Mouse (Mus musculus): ENCODE results near the gene Cse1l. TPM values are rescaled to one million over a fixed set of nuclear protein-coding genes. Genes with fewer than 3 reads are reported as not detected.

Cse1l gene
- polyA plus RNA-seq, 1 experiment from 2014 or later, result 139 TPM

DNA sequence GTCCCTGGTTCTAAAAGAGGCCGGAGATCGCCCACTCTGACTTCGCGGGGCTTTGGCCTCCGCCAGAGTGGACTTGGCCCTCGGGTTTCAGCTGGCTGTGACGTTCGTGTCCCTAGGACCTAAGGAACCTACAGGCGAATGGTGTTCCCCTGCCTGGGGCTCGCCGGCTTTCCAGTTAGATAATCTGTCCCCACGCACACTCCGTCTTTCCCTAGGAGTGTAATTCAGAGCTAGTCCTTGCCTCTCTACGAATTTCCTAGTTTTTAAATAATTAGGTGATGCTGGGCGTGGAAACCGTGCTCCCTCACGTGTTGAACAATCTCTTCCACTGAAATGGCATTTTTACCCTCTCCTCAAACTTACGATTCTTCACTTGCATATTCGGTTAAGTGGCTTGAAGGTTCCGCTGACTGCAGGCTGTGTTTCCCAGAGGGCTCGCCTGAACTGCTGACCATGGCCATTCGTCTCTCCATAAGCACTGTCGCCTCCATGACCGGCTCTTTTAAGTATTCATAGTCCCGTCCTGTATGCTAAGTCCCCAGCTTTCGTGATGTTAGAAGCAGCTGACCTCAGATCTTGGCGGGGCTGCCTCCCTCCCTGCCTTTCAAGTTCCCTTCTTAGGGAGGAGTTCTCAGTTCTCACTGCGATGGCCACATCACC, 813 bp downstream of the Cse1l start:
- peaks cover 8% of the 10 kb centered on the region for H3K4me1 ChIP-seq (ENCODE audit: control insufficient read depth, insufficient read depth, low read length)
- peak overlapping the region; percentile 88 for H3K9ac ChIP-seq (replicated peaks; ENCODE audit: low read depth, low read length)
- H3K9me3 ChIP-seq (ENCODE audit: control insufficient read depth, low read depth, low read length), result no peaks in the 10 kb centered on the region
- H3K27ac ChIP-seq (ENCODE audit: low read length), result peak overlapping the region; percentile 98
- peak overlapping the region; percentile 80 for H3K4me2 ChIP-seq (replicated peaks; ENCODE audit: low read depth, low read length)
- ATAC-seq (ENCODE audit: insufficient number of reproducible peaks, insufficient read depth, low FRiP score, low read depth), result peak; percentile 31; the same call in 1 of the 2 replicates
- H3K4me3 ChIP-seq (ENCODE audit: low read depth, low read length), result peak overlapping the region; percentile 74
- peaks cover 5% of the 10 kb centered on the region; the same call in 1 of the 2 replicates for H3K36me3 ChIP-seq (ENCODE audit: control insufficient read depth, insufficient read depth, low read length)
- H3K27me3 ChIP-seq (ENCODE audit: control insufficient read depth, insufficient read depth, low read length), result no peaks in the 10 kb centered on the region
- WGBS, result under 1% methylated on average over 28 of the region's 28 CpGs

- Histone ChIP-seq H3K9ac (replicated peaks; ENCODE audit: low read depth, low read length) (no peak overlapping the region), H3K27ac (ENCODE audit: low read length) (no peak overlapping the region), H3K36me3 (ENCODE audit: control insufficient read depth, insufficient read depth, low read length) (peaks cover 5% of the 10 kb centered on the region; the same call in 1 of the 2 replicates), H3K9me3 (ENCODE audit: control insufficient read depth, low read depth, low read length) (no peaks in the 10 kb centered on the region), H3K27me3 (ENCODE audit: control insufficient read depth, insufficient read depth, low read length) (no peaks in the 10 kb centered on the region), H3K4me3 (ENCODE audit: low read depth, low read length) (no peak overlapping the region), H3K4me2 (replicated peaks; ENCODE audit: low read depth, low read length) (no peak overlapping the region), H3K4me1 (ENCODE audit: control insufficient read depth, insufficient read depth, low read length) (peaks cover 8% of the 10 kb centered on the region)
- WGBS, result 98% methylated on average over 3 of the region's 3 CpGs
- no peak for ATAC-seq (ENCODE audit: insufficient number of reproducible peaks, insufficient read depth, low FRiP score, low read depth)
Observed at GRCm38 (mm10) chr2:166909729-166910128, 3.9 kb downstream of the Cse1l start.

DNA sequence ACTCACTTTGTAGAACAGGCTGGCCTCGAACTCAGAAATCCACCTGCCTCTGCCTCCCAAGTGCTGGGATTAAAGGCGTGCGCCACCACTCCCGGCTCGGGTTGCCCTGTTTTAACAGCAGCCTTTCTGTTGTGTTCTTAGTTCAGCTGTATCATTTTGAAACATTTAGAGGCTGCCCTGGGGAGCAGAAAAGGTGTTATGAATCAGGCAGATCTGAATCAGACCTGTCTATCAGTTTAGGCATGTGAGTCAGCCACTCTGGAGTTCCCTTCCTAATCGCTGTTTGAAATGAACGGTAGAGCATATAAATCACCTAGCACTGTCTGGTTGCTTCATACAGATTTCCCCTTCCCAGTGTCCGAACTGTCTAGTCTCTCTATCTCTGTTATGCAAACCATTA, 4.7 kb downstream of the Cse1l start:
- Histone ChIP-seq H3K4me2 (replicated peaks; ENCODE audit: low read depth, low read length) (no peak overlapping the region), H3K9ac (replicated peaks; ENCODE audit: low read depth, low read length) (no peak overlapping the region), H3K36me3 (ENCODE audit: control insufficient read depth, insufficient read depth, low read length) (peaks cover 5% of the 10 kb centered on the region; the same call in 1 of the 2 replicates), H3K27ac (ENCODE audit: low read length) (no peak overlapping the region), H3K27me3 (ENCODE audit: control insufficient read depth, insufficient read depth, low read length) (no peaks in the 10 kb centered on the region), H3K4me1 (ENCODE audit: control insufficient read depth, insufficient read depth, low read length) (peaks cover 8% of the 10 kb centered on the region), H3K9me3 (ENCODE audit: control insufficient read depth, low read depth, low read length) (no peaks in the 10 kb centered on the region), H3K4me3 (ENCODE audit: low read depth, low read length) (no peak overlapping the region)
- WGBS, result 84% methylated on average over 8 of the region's 8 CpGs
- no peak for ATAC-seq (ENCODE audit: insufficient number of reproducible peaks, insufficient read depth, low FRiP score, low read depth)

DNA sequence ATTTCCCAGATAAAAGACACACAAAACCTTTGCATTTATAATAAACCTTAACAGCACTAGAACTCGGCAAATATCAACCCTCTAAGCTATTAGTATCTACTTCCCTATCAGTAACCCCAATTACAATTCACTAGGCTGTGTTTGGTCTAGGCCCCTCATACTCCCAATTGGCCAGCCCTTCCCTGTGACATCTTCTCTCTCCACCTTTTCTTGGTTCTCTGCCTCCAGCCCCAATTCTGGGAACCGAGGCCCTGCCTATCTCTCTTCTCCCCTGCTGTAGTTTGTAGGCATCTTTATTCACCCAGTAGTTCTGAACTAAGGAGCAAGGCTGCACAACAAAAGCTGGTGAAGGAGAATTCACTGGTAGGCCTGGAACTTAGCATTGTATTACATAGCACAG, 18.1 kb downstream of the Cse1l start:
- H3K27ac ChIP-seq (ENCODE audit: low read length), result no peak overlapping the region
- H3K36me3 ChIP-seq (ENCODE audit: control insufficient read depth, insufficient read depth, low read length), result peaks cover 73% of the 10 kb centered on the region
- no peak overlapping the region for H3K9ac ChIP-seq (replicated peaks; ENCODE audit: low read depth, low read length)
- no peak overlapping the region for H3K4me3 ChIP-seq (ENCODE audit: low read depth, low read length)
- H3K27me3 ChIP-seq (ENCODE audit: control insufficient read depth, insufficient read depth, low read length), result no peaks in the 10 kb centered on the region
- H3K4me2 ChIP-seq (replicated peaks; ENCODE audit: low read depth, low read length), result no peak overlapping the region
- no peak for ATAC-seq (ENCODE audit: insufficient number of reproducible peaks, insufficient read depth, low FRiP score, low read depth)
- H3K4me1 ChIP-seq (ENCODE audit: control insufficient read depth, insufficient read depth, low read length), result no peaks in the 10 kb centered on the region
- H3K9me3 ChIP-seq (ENCODE audit: control insufficient read depth, low read depth, low read length), result no peaks in the 10 kb centered on the region
- 89% methylated on average over 2 of the region's 2 CpGs for WGBS

DNA sequence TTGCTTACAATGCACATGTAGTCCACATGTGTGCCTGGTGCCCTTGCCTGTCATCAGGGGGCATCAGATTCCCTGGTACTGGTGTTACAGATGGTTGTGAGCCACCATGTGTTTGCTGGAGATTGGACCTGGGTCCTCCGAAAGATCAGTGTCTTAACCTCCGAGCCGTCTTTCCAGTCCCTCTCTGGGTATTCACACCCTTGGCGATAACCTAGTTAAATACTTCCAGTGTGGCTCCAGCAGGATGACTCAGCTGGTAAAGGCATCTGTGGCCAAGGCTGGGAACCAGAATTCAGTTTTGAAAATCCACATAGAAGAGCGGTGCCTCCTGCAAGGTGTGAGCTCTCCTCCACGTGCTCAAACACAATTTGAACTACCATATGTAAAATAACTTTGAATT, 28.1 kb downstream of the Cse1l start:
- no peaks in the 10 kb centered on the region for H3K9me3 ChIP-seq (ENCODE audit: control insufficient read depth, low read depth, low read length)
- H3K9ac ChIP-seq (replicated peaks; ENCODE audit: low read depth, low read length), result no peak overlapping the region
- H3K4me2 ChIP-seq (replicated peaks; ENCODE audit: low read depth, low read length), result no peak overlapping the region
- no peaks in the 10 kb centered on the region for H3K27me3 ChIP-seq (ENCODE audit: control insufficient read depth, insufficient read depth, low read length)
- no peak overlapping the region for H3K4me3 ChIP-seq (ENCODE audit: low read depth, low read length)
- WGBS, result 93% methylated on average over 6 of the region's 6 CpGs
- H3K27ac ChIP-seq (ENCODE audit: low read length), result no peak overlapping the region
- H3K4me1 ChIP-seq (ENCODE audit: control insufficient read depth, insufficient read depth, low read length), result peaks cover 4% of the 10 kb centered on the region; the same call in 1 of the 2 replicates
- peaks cover 84% of the 10 kb centered on the region for H3K36me3 ChIP-seq (ENCODE audit: control insufficient read depth, insufficient read depth, low read length)
- no peak for ATAC-seq (ENCODE audit: insufficient number of reproducible peaks, insufficient read depth, low FRiP score, low read depth)

GRCm38 (mm10) chr2:166934416-166934815, 28.6 kb downstream of the Cse1l start:
- no peak overlapping the region for H3K9ac ChIP-seq (replicated peaks; ENCODE audit: low read depth, low read length)
- ATAC-seq (ENCODE audit: insufficient number of reproducible peaks, insufficient read depth, low FRiP score, low read depth), result no peak
- no peaks in the 10 kb centered on the region for H3K9me3 ChIP-seq (ENCODE audit: control insufficient read depth, low read depth, low read length)
- H3K36me3 ChIP-seq (ENCODE audit: control insufficient read depth, insufficient read depth, low read length), result peaks cover 85% of the 10 kb centered on the region
- no peaks in the 10 kb centered on the region for H3K27me3 ChIP-seq (ENCODE audit: control insufficient read depth, insufficient read depth, low read length)
- H3K4me2 ChIP-seq (replicated peaks; ENCODE audit: low read depth, low read length), result no peak overlapping the region
- 81% methylated on average over 5 of the region's 5 CpGs for WGBS
- H3K4me3 ChIP-seq (ENCODE audit: low read depth, low read length), result no peak overlapping the region
- no peak overlapping the region for H3K27ac ChIP-seq (ENCODE audit: low read length)
- H3K4me1 ChIP-seq (ENCODE audit: control insufficient read depth, insufficient read depth, low read length), result peaks cover 4% of the 10 kb centered on the region; the same call in 1 of the 2 replicates

DNA sequence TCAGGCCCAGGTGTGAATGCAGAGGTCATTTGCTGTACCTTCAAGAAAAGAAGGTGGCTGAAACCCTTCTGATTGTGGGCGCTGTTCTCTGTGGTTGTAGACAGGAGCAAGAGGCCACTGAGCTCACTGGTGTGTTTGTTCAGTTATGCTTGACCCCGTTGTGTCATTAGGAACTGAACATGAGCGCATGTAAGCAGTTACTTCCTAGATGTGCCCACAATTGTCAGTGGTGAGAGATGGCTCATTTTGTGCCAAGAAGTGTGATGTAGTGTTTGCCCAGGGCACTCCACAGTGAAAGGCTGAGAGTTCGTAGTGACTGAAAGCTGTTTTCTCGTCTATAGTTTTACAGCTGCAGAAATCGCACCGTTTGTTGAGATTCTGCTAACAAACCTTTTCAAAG, 29.7 kb downstream of the Cse1l start:
- Histone ChIP-seq H3K36me3 (ENCODE audit: control insufficient read depth, insufficient read depth, low read length) (peaks cover 83% of the 10 kb centered on the region), H3K27me3 (ENCODE audit: control insufficient read depth, insufficient read depth, low read length) (no peaks in the 10 kb centered on the region), H3K9ac (replicated peaks; ENCODE audit: low read depth, low read length) (no peak overlapping the region), H3K4me2 (replicated peaks; ENCODE audit: low read depth, low read length) (no peak overlapping the region), H3K4me3 (ENCODE audit: low read depth, low read length) (no peak overlapping the region), H3K9me3 (ENCODE audit: control insufficient read depth, low read depth, low read length) (no peaks in the 10 kb centered on the region), H3K27ac (ENCODE audit: low read length) (no peak overlapping the region), H3K4me1 (ENCODE audit: control insufficient read depth, insufficient read depth, low read length) (peaks cover 4% of the 10 kb centered on the region; the same call in 1 of the 2 replicates)
- no peak for ATAC-seq (ENCODE audit: insufficient number of reproducible peaks, insufficient read depth, low FRiP score, low read depth)
- 90% methylated on average over 7 of the region's 7 CpGs for WGBS

- Histone ChIP-seq H3K27ac (ENCODE audit: low read length) (no peak overlapping the region), H3K4me2 (replicated peaks; ENCODE audit: low read depth, low read length) (no peak overlapping the region), H3K4me3 (ENCODE audit: low read depth, low read length) (no peak overlapping the region), H3K27me3 (ENCODE audit: control insufficient read depth, insufficient read depth, low read length) (no peaks in the 10 kb centered on the region), H3K9ac (replicated peaks; ENCODE audit: low read depth, low read length) (no peak overlapping the region), H3K36me3 (ENCODE audit: control insufficient read depth, insufficient read depth, low read length) (peaks cover 83% of the 10 kb centered on the region), H3K4me1 (ENCODE audit: control insufficient read depth, insufficient read depth, low read length) (peaks cover 4% of the 10 kb centered on the region; the same call in 1 of the 2 replicates), H3K9me3 (ENCODE audit: control insufficient read depth, low read depth, low read length) (no peaks in the 10 kb centered on the region)
- no peak for ATAC-seq (ENCODE audit: insufficient number of reproducible peaks, insufficient read depth, low FRiP score, low read depth)
- WGBS, result 84% methylated on average over 2 of the region's 2 CpGs
Observed at GRCm38 (mm10) chr2:166936166-166936565, 30.3 kb downstream of the Cse1l start.

DNA sequence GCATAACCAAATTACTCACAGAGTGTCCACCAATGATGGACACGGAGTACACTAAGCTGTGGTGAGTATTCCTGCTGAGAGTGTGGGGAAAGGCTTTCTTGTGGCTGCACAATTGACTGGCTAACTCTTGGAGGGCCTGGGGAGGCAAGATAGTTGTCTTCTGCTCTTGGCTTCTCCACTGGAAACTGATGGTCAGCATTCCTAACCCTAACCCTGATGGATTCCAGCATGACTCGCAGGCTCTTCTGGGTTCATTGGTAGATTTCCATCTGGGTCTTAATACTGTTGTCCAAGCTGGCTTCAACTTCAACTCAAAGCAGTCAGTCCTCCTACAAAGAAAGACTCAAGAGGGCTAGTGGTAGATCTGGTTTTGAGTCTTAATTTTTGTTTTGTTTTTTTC, 37.3 kb downstream of the Cse1l start:
- H3K4me3 ChIP-seq (ENCODE audit: low read depth, low read length), result no peak overlapping the region
- no peak for ATAC-seq (ENCODE audit: insufficient number of reproducible peaks, insufficient read depth, low FRiP score, low read depth)
- peaks cover 75% of the 10 kb centered on the region for H3K36me3 ChIP-seq (ENCODE audit: control insufficient read depth, insufficient read depth, low read length)
- no peak overlapping the region for H3K9ac ChIP-seq (replicated peaks; ENCODE audit: low read depth, low read length)
- no peaks in the 10 kb centered on the region for H3K27me3 ChIP-seq (ENCODE audit: control insufficient read depth, insufficient read depth, low read length)
- no peaks in the 10 kb centered on the region for H3K9me3 ChIP-seq (ENCODE audit: control insufficient read depth, low read depth, low read length)
- H3K27ac ChIP-seq (ENCODE audit: low read length), result no peak overlapping the region
- WGBS, result 87% methylated on average over 2 of the region's 2 CpGs
- no peak overlapping the region for H3K4me2 ChIP-seq (replicated peaks; ENCODE audit: low read depth, low read length)
- H3K4me1 ChIP-seq (ENCODE audit: control insufficient read depth, insufficient read depth, low read length), result no peaks in the 10 kb centered on the region

Measured in stomach, embryonic 14.5 days (tissue).